Mouse (Mus musculus) heart, embryonic 12.5 days (tissue): ENCODE measurements at regions not wholly inside any gene's neighbourhood (a gene's known extent, or its start where the extent isn't known, plus 50 kb on each side); places are given as distances from the start of the nearest gene placed in this dataset.

Experiments
- ATAC-seq: fragments of 200-750 bp; cut with Nextera tagmentation; 2 replicates; pipeline ENCODE4 v1.8.0; 2017; ENCODE audit warnings: moderate TSS enrichment, moderate library complexity; ENCODE audit not compliant: insufficient number of reproducible peaks, low FRiP score
- H3K27ac ChIP-seq: fragments of 300-500 bp; sonication (generic); 2 replicates; pipeline ENCODE4 v1.5.1; 2016; ENCODE audit warnings: mild to moderate bottlenecking, moderate library complexity; ENCODE audit not compliant: poor library complexity, severe bottlenecking
- H3K27me3 ChIP-seq: fragments of 300-500 bp; sonication (generic); replicated peaks from 2 replicates; pipeline ENCODE4 v1.6.1; 2016; ENCODE audit warnings: mild to moderate bottlenecking, moderate library complexity
- H3K36me3 ChIP-seq: fragments of 300-500 bp; sonication (generic); 2 replicates; pipeline ENCODE4 v1.6.1; 2016; ENCODE audit warnings: mild to moderate bottlenecking, moderate library complexity
- H3K4me1 ChIP-seq: fragments of 300-500 bp; sonication (generic); replicated peaks from 2 replicates; pipeline ENCODE4 v1.6.1; 2016; ENCODE audit warnings: mild to moderate bottlenecking
- H3K4me2 ChIP-seq: fragments of 300-500 bp; sonication (generic); 2 replicates; pipeline ENCODE4 v1.6.1; 2016; ENCODE audit warnings: mild to moderate bottlenecking, moderate library complexity
- H3K4me3 ChIP-seq: fragments of 300-500 bp; sonication (generic); 2 replicates; pipeline ENCODE4 v1.5.1; 2016; ENCODE audit warnings: mild to moderate bottlenecking
- H3K9ac ChIP-seq: fragments of 300-500 bp; sonication (generic); 2 replicates; pipeline ENCODE4 v1.6.1; 2016; ENCODE audit warnings: mild to moderate bottlenecking, moderate library complexity
- H3K9me3 ChIP-seq: fragments of 300-500 bp; sonication (generic); replicated peaks from 2 replicates; pipeline ENCODE4 v1.6.1; 2016; ENCODE audit warnings: mild to moderate bottlenecking, moderate library complexity
- WGBS: fragments of 180-500 bp; shearing (Covaris S2); methylation state at CpG from one replicate; pipeline ENCODE4 v1.1.7; 2016; 5-methylcytosine and 5-hydroxymethylcytosine counted together

DNA sequence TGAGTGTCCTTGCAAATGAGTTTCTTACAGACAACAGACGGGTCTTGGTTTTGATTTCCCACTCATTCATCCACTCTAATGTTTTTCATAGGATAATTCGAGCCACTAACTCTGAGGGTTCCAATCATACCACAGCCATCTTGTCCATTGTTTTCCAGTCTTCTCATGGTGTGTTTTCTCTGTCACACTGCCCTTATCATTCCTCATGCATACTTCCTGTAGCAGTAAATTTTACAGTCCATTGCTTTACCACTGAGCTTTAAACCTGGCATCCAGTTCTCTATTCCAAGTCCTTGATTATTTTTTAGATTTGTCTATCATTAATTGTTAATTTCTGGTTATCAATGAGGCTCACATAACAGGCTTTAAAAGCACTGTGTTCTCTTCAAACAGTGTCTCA, 290.0 kb upstream of the Nrsn1 start:
- Histone ChIP-seq H3K4me3 (no peak overlapping the region), H3K4me2 (no peak overlapping the region), H3K9me3 (no peaks in the 10 kb centered on the region), H3K27me3 (no peaks in the 10 kb centered on the region), H3K36me3 (no peaks in the 10 kb centered on the region), H3K4me1 (no peaks in the 10 kb centered on the region), H3K9ac (no peak overlapping the region), H3K27ac (no peak overlapping the region)
- WGBS, result 59% methylated on average over 2 of the region's 2 CpGs
- ATAC-seq, result no peak

GRCm38 (mm10) chr13:25554962-25555361, 284.7 kb upstream of the Nrsn1 start:
- WGBS, result 71% methylated on average over 6 of the region's 6 CpGs

DNA sequence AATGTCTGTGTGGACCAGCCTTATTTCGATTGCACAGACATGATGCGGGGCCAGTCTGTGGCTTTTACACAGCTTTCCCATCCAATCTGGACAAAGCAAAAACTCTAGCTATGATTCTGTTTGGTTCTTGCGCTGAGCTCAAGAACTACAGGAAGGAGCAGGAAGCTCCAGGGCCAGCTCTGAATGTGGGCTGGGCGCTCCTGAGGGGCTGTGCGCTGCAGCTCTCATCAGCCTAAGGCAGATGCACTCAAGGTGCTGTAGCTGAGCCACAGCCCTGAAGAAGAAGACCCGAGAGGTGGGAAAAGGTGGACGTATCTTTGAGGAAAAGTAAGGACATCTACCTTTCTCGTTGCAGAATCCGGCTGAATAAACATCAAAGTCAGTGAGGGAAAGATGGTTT, 278.2 kb upstream of the Nrsn1 start:
- H3K36me3 ChIP-seq, result no peaks in the 10 kb centered on the region
- no peak overlapping the region for H3K4me2 ChIP-seq
- no peak overlapping the region for H3K4me3 ChIP-seq
- H3K27ac ChIP-seq, result no peak overlapping the region
- WGBS, result 84% methylated on average over 9 of the region's 9 CpGs
- peaks cover 5% of the 10 kb centered on the region for H3K9me3 ChIP-seq
- no peaks in the 10 kb centered on the region for H3K27me3 ChIP-seq
- ATAC-seq, result no peak
- no peak overlapping the region for H3K9ac ChIP-seq
- no peaks in the 10 kb centered on the region for H3K4me1 ChIP-seq

More at GRCm38 (mm10) chr13:25554962-25555361, 284.7 kb upstream of the Nrsn1 start:
- no peaks in the 10 kb centered on the region for H3K36me3 ChIP-seq
- H3K27me3 ChIP-seq, result no peaks in the 10 kb centered on the region
- ATAC-seq, result no peak
- no peaks in the 10 kb centered on the region for H3K9me3 ChIP-seq
- H3K4me2 ChIP-seq, result no peak overlapping the region
- no peak overlapping the region for H3K27ac ChIP-seq
- H3K4me3 ChIP-seq, result no peak overlapping the region
- no peaks in the 10 kb centered on the region for H3K4me1 ChIP-seq
- no peak overlapping the region for H3K9ac ChIP-seq

DNA sequence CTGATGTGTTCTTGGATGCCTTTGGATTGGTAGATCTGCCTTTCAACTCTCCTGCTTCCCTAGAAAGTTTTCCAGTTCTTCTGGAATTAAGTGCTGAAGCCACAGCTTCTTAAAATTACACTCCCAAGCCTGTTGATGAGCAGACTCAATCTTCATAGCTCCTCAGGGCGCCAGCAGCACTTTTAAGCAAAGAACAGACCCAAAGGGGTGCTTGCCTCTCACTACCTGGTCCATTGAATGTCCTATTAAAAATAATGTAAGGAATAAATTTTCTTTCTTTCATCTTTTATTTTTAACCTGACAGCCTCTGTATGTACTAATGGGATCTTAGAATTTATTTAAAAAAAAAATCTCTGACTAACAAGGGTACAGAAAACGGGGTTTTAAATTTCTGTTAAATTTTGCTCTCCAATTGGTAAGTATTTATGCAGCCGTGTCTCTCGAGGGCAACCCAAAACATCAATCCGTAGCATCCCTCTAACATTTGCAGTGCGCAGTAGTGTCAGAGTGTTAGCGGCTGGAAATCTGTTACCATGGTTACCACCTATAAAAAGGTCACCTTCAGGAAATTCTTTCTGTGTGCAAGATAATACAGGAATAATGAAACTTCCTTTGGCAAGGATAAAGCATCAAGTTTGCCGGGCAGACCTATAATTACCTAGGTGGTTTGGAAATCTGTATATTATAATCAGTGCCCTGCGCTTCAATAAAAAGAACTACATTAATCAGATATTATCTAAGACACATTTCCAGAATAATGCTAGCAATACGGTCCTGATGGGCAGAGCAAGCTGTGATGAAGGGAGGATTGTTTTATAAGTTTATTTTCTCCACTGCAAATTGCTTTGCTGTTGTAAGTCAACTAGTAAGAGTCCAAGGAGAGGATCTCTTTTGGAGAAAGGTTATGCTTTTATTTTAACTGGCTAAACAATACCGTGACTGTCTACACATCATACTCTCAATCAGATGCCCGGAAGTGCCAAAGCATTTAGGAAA, 277.1 kb upstream of the Nrsn1 start:
- no peak overlapping the region for H3K27ac ChIP-seq
- no peaks in the 10 kb centered on the region for H3K27me3 ChIP-seq
- no peak overlapping the region for H3K4me2 ChIP-seq
- 80% methylated on average over 12 of the region's 12 CpGs for WGBS
- H3K9ac ChIP-seq, result no peak overlapping the region
- ATAC-seq, result no peak
- H3K36me3 ChIP-seq, result no peaks in the 10 kb centered on the region
- no peak overlapping the region for H3K4me3 ChIP-seq
- no peaks in the 10 kb centered on the region for H3K4me1 ChIP-seq
- H3K9me3 ChIP-seq, result peaks cover 5% of the 10 kb centered on the region

DNA sequence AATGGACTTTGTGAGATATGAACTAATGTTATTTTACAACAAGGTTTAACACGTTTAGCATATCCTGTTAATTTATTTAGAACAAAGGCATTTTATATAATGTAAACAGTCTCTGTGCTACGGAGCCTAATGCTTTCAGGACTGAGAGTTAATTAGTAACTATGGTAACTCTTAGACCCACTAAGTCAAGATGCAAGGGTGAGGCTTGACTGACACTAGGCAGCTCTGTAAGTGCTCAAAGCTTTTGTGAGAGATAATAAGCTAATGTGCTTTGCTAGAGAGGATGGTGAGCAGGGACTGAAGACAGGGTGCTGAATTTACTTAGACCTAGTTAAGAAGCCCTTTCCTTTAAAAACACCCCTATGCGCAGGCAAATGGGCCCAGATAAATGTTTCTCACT, 253.8 kb upstream of the Nrsn1 start:
- Histone ChIP-seq H3K27me3 (no peaks in the 10 kb centered on the region), H3K4me3 (no peak overlapping the region), H3K4me1 (no peaks in the 10 kb centered on the region), H3K4me2 (no peak overlapping the region), H3K36me3 (no peaks in the 10 kb centered on the region), H3K27ac (no peak overlapping the region), H3K9me3 (peaks cover 4% of the 10 kb centered on the region; the same call in 1 of the 2 replicates), H3K9ac (no peak overlapping the region)
- no peak for ATAC-seq
- 31% methylated on average over 3 of the region's 3 CpGs for WGBS

- H3K27ac ChIP-seq, result no peak overlapping the region
- H3K4me3 ChIP-seq, result no peak overlapping the region
- ATAC-seq, result no peak
- no peak overlapping the region for H3K9ac ChIP-seq
- H3K27me3 ChIP-seq, result no peaks in the 10 kb centered on the region
- H3K36me3 ChIP-seq, result no peaks in the 10 kb centered on the region
- H3K4me2 ChIP-seq, result no peak overlapping the region
- H3K9me3 ChIP-seq, result no peaks in the 10 kb centered on the region
- no peaks in the 10 kb centered on the region for H3K4me1 ChIP-seq
Observed at GRCm38 (mm10) chr13:25507355-25507754, 237.1 kb upstream of the Nrsn1 start.

- Histone ChIP-seq H3K27ac (no peak overlapping the region), H3K36me3 (no peaks in the 10 kb centered on the region), H3K4me2 (no peak overlapping the region), H3K4me3 (no peak overlapping the region), H3K4me1 (no peaks in the 10 kb centered on the region), H3K9ac (no peak overlapping the region), H3K9me3 (no peaks in the 10 kb centered on the region), H3K27me3 (no peaks in the 10 kb centered on the region)
- ATAC-seq, result no peak
- 69% methylated on average over 7 of the region's 7 CpGs for WGBS
Observed at GRCm38 (mm10) chr13:25494492-25495034, 224.3 kb upstream of the Nrsn1 start.

DNA sequence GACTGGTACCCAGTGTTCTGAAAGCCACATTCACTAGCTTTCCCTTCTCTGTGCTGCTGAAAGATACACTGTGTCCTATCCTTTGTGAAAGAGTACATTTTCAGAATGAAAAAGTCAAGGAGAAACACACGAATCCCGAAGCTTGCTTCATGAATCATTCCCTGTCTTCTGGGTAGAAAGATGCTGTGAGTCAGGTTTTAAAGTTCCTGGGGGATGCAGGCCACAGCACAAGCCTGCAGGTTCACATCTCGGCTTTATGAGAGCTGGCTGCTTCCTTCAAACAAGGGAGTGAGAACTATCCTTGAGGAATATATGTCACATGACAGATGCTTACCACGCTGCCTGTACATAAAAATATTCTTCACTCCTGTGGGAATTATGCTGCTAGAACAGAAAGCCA, 219.7 kb upstream of the Nrsn1 start:
- H3K4me1 ChIP-seq, result no peaks in the 10 kb centered on the region
- 72% methylated on average over 4 of the region's 4 CpGs for WGBS
- H3K4me3 ChIP-seq, result no peak overlapping the region
- H3K9me3 ChIP-seq, result no peaks in the 10 kb centered on the region
- no peak overlapping the region for H3K4me2 ChIP-seq
- H3K36me3 ChIP-seq, result no peaks in the 10 kb centered on the region
- ATAC-seq, result no peak
- H3K27me3 ChIP-seq, result no peaks in the 10 kb centered on the region
- H3K9ac ChIP-seq, result no peak overlapping the region
- H3K27ac ChIP-seq, result no peak overlapping the region

DNA sequence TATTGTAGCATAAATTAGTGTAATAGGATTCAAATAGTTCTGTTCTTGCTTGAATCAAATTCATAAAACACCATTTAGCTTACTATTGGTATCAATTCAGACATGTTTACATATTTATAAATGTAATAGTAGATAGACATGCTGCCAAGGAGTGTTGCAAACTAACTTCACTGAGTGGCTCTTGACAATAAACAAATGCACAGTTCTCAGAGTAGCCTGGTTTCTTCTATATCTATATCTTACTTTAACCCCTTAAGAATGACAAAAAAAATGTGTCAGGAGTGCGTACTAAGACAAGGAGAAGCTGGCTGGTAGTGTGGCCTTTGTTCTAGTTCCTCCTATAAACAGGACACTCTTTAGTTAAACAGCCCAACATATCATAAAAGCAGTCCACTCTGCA, 213.0 kb upstream of the Nrsn1 start:
- H3K9ac ChIP-seq, result no peak overlapping the region
- no peak overlapping the region for H3K4me3 ChIP-seq
- H3K27ac ChIP-seq, result no peak overlapping the region
- no peaks in the 10 kb centered on the region for H3K36me3 ChIP-seq
- H3K4me2 ChIP-seq, result no peak overlapping the region
- H3K4me1 ChIP-seq, result no peaks in the 10 kb centered on the region
- WGBS, result 81% methylated on average over 1 of the region's 1 CpGs
- no peaks in the 10 kb centered on the region for H3K27me3 ChIP-seq
- no peaks in the 10 kb centered on the region for H3K9me3 ChIP-seq
- ATAC-seq, result no peak

- no peak overlapping the region for H3K4me2 ChIP-seq
- WGBS, result 78% methylated on average over 9 of the region's 9 CpGs
- no peaks in the 10 kb centered on the region for H3K27me3 ChIP-seq
- no peak overlapping the region for H3K4me3 ChIP-seq
- H3K36me3 ChIP-seq, result no peaks in the 10 kb centered on the region
- no peak overlapping the region for H3K27ac ChIP-seq
- no peak for ATAC-seq
- no peaks in the 10 kb centered on the region for H3K4me1 ChIP-seq
- no peak overlapping the region for H3K9ac ChIP-seq
- no peaks in the 10 kb centered on the region for H3K9me3 ChIP-seq
Observed at GRCm38 (mm10) chr13:25451917-25452316, 181.6 kb upstream of the Nrsn1 start.

DNA sequence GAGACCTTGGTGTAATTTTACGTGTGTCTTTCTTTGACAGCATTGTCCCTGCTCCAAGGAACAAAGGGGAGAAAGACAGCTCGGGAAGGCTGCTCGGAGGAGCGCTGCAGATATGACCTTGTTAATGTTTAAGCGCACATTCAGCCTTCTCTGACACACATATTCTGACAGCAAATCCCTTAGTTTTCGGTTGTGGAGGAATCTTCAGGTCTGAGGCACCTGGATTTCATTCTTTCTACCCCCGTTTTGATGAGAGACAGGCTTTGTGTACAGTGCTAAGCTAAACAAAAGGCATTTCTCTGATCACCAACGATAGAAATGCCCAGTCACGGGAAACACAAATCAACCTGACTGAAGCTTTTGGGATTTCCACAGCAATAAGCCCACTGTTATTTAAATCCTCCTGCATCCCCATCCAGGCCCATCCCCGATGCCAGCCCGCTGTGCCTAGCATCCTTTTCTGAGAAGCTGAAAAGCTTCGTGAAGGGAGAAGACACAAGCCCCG, 181.1 kb upstream of the Nrsn1 start:
- Histone ChIP-seq H3K9ac (no peak overlapping the region), H3K4me3 (no peak overlapping the region), H3K4me2 (no peak overlapping the region), H3K36me3 (no peaks in the 10 kb centered on the region), H3K4me1 (no peaks in the 10 kb centered on the region), H3K27ac (no peak overlapping the region), H3K27me3 (no peaks in the 10 kb centered on the region), H3K9me3 (no peaks in the 10 kb centered on the region)
- 56% methylated on average over 13 of the region's 13 CpGs for WGBS
- no peak for ATAC-seq
